Mouse (Mus musculus) adrenal gland, postnatal 14 days (tissue): ENCODE results near the gene Sap30l. TPM values are rescaled to one million over a fixed set of nuclear protein-coding genes. Genes with fewer than 3 reads are reported as not detected.

Experiments used
- total RNA-seq: library from RNA; stranded (reverse); gene quantifications from 2 replicates; pipeline ENCODE4 v1.2.3, GENCODE M21; 2021

Gene Sap30l
- total RNA-seq, 1 experiment from 2014 or later = 47.2 TPM

Other genes with a start within 250 kb of the Sap30l start
- 39.8 and 46.4 TPM in 2 replicates for gene Galnt10, start 156.2 kb upstream of the Sap30l start, total RNA-seq
- gene Hand1, start 31.2 kb downstream of the Sap30l start, total RNA-seq = 12.0 and 14.7 TPM in 2 replicates
- gene Larp1, start 207.4 kb downstream of the Sap30l start, total RNA-seq = 95.5 and 95.9 TPM in 2 replicates